Mouse (Mus musculus): Measurements from ENCODE around the gene Cast.

DNA sequence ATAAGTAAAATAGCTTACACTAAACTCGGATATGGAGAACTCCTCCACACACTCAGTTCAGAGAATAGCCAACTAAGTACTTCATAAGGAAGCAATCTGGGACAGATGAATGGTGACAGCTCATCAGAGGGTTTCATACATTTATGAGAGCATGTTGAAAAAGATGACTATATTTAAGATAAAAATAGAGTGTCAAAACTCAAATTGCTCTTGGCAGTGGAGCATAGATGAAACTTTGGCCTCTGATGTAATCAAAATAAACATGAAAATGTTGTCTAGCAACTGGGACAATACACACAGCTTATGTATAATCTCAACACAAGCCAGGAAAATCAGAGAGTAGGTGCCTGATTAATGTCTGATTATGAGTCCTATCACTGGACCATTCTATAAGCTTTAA, 45.9 kb downstream of the Cast start:
- TF ChIP-seq CTCF (IDR thresholded peaks at IDR 0.05; ENCODE audit: low read depth, low read length): no peak
- TF ChIP-seq TAL1 (conservative IDR thresholded peaks at IDR 0.05; ENCODE audit: low read depth, low read length): no peak

Measured in G1E (cell line).